ENCODE assay signal across 32 mouse cellular contexts in genomic region chr5:121525774-121526450, GRCm38 (mm10). TPM values are rescaled to one million over a fixed set of nuclear protein-coding genes. Genes with fewer than 3 reads are reported as not detected.
DNase-seq lines count a peak whose midpoint lies in the region; ATAC-seq and TF ChIP-seq lines count a peak whose summit lies in the region.
"Had no signal": no experiment of that assay in that cellular context is flagged by ENCODE, and none has a peak within 500 bp of the region (broad histone marks: within the 10 kb centered on the region; RNA-seq: fewer than 3 reads in every experiment).

No protein-coding gene starts in this region.

- H3K4me1 ChIP-seq in kidney, embryonic 15.5 days = no peaks in the 10 kb centered on the region
- H3K4me1 ChIP-seq: embryonic facial prominence, embryonic 10.5 days; forebrain, embryonic 15.5 days; limb, embryonic 13.5 days; liver, embryonic 12.5 days; midbrain, embryonic 10.5 days; stomach, embryonic 15.5 days had no signal

- no peaks in the 10 kb centered on the region for H3K9me3 ChIP-seq in kidney, embryonic 15.5 days (replicated peaks)
- H3K9me3 ChIP-seq: embryonic facial prominence, embryonic 10.5 days; forebrain, embryonic 15.5 days; limb, embryonic 13.5 days; liver, embryonic 12.5 days; midbrain, embryonic 10.5 days; stomach, embryonic 15.5 days had no signal

- no peaks in the 10 kb centered on the region for H3K27me3 ChIP-seq in kidney, embryonic 15.5 days
- H3K27me3 ChIP-seq: forebrain, embryonic 15.5 days; limb, embryonic 13.5 days; liver, embryonic 12.5 days; stomach, embryonic 15.5 days had no signal

- TF ChIP-seq CTCF in gastrocnemius, adult 2 months (IDR thresholded peaks at IDR 0.05) = no peak

- intact Hi-C loops in gastrocnemius, adult 2 months (cut with DNase I) = no loop called here
- intact Hi-C loops in heart, postnatal 25 days (cut with DNase I) = no loop called here

- H3K9ac ChIP-seq in kidney, embryonic 15.5 days = no peak overlapping the region
- H3K9ac ChIP-seq: forebrain, embryonic 15.5 days; limb, embryonic 13.5 days; liver, embryonic 12.5 days; stomach, embryonic 15.5 days had no signal

- H3K4me2 ChIP-seq in kidney, embryonic 15.5 days = no peak overlapping the region
- H3K4me2 ChIP-seq: forebrain, embryonic 15.5 days; limb, embryonic 13.5 days; liver, embryonic 12.5 days; stomach, embryonic 15.5 days had no signal

- peak overlapping the region; percentile 48; the same call in 1 of the 2 replicates for H3K27ac ChIP-seq in gastrocnemius, adult 2 months
- H3K27ac ChIP-seq in kidney, embryonic 15.5 days = no peak overlapping the region
- H3K27ac ChIP-seq: embryonic facial prominence, embryonic 10.5 days; forebrain, embryonic 15.5 days; hindbrain, postnatal 0 days; limb, embryonic 13.5 days; liver, embryonic 12.5 days; midbrain, embryonic 10.5 days; stomach, embryonic 15.5 days had no signal

- peaks cover 90% of the 10 kb centered on the region for H3K36me3 ChIP-seq in kidney, embryonic 15.5 days

- DNase-seq in gastrocnemius, adult 2 months = no peak
- no peak for DNase-seq in gastrocnemius, postnatal 4 days (ENCODE audit: low spot score in 2 of 2)
- DNase-seq in kidney, postnatal 14 days = peak; percentile 17
- peak; percentile 13 for DNase-seq in heart, postnatal 25 days (ENCODE audit: low spot score)
- DNase-seq in lung, postnatal 36 days = peak; percentile 28
- no peak for DNase-seq in ovary, postnatal 14 days (ENCODE audit: low spot score)
- DNase-seq: cerebellum, adult 11-12 months; cerebellum, postnatal 10 days; gastrocnemius, postnatal 14 days; kidney, adult 9 months; kidney, postnatal 36 days; layer of hippocampus, postnatal 36 days; right cerebral cortex, adult 18-20 months; right cerebral cortex, postnatal 4 days; thymus, adult 2 months; thymus, postnatal 4 days had no signal

- WGBS in kidney, embryonic 15.5 days = 84% methylated on average over 14 of the region's 14 CpGs

- no peak overlapping the region for H3K4me3 ChIP-seq in gastrocnemius, adult 2 months
- no peak overlapping the region for H3K4me3 ChIP-seq in kidney, embryonic 15.5 days (replicated peaks)
- H3K4me3 ChIP-seq: embryonic facial prominence, embryonic 10.5 days; forebrain, embryonic 15.5 days; limb, embryonic 13.5 days; liver, embryonic 12.5 days; midbrain, embryonic 10.5 days; stomach, embryonic 15.5 days had no signal

- ATAC-seq in kidney, embryonic 15.5 days (replicated peaks; ENCODE audit: low FRiP score) = no peak
- ATAC-seq: CD4-positive, CD25-positive, alpha-beta regulatory T cell, adult 4 months; forebrain, embryonic 15.5 days; hindbrain, postnatal 0 days; intestine, embryonic 16.5 days; liver, embryonic 12.5 days had no signal

RNA-seq across cellular contexts. Expression of gene Adam1a, which starts 19.4 kb away (rescaled TPM):
- 1 to 10 TPM; 2.0 to 3.0 TPM for total RNA-seq in gastrocnemius, adult 2 months (2021)
- total RNA-seq in gastrocnemius, postnatal 4 days (2021) = 1 to 10 TPM; 4.3 to 5.7 TPM
- 1.4 and 1.9 TPM in 2 replicates for polyA plus RNA-seq in kidney, embryonic 15.5 days (2015; fragmentation: Nextera tagmentation; extraction: Ambion mirVana)
- 1 to 10 TPM; 1.8 to 2.4 TPM for total RNA-seq in heart, postnatal 25 days (2021)

RNA-seq across cellular contexts. Expression of gene Gm42878, which starts 19.4 kb away (rescaled TPM):
- total RNA-seq in gastrocnemius, adult 2 months (2021) = not detected
- not detected for total RNA-seq in gastrocnemius, postnatal 4 days (2021)
- not detected in 2 replicates for polyA plus RNA-seq in kidney, embryonic 15.5 days (2015; fragmentation: Nextera tagmentation; extraction: Ambion mirVana)
- total RNA-seq in heart, postnatal 25 days (2021) = not detected
- total RNA-seq: gastrocnemius, postnatal 14 days; hindbrain, postnatal 0 days; left cerebral cortex, postnatal 25 days; midbrain, postnatal 0 days had no signal
- polyA plus RNA-seq: CD4-positive, CD25-positive, alpha-beta regulatory T cell, adult 4 months; embryonic facial prominence, embryonic 10.5 days; forebrain, embryonic 15.5 days; hindbrain, embryonic 11.5 days; hindbrain, postnatal 0 days; intestine, embryonic 16.5 days; limb, embryonic 13.5 days; liver, embryonic 12.5 days; midbrain, embryonic 10.5 days; midbrain, postnatal 0 days; neural tube, embryonic 14.5 days; stomach, embryonic 15.5 days; thymus, adult 2 months had no signal

RNA-seq across cellular contexts. Expression of gene Mapkapk5, which starts 19.8 kb away (rescaled TPM):
- total RNA-seq in gastrocnemius, adult 2 months (2021) = 100 to 1,000 TPM; 100 to 131 TPM
- 10 to 100 TPM; 79.0 to 81.4 TPM for total RNA-seq in gastrocnemius, postnatal 4 days (2021)
- 42.8 and 48.0 TPM in 2 replicates for polyA plus RNA-seq in kidney, embryonic 15.5 days (2015; fragmentation: Nextera tagmentation; extraction: Ambion mirVana)
- 10 to 100 TPM; 70.2 to 77.1 TPM for total RNA-seq in heart, postnatal 25 days (2021)

RNA-seq across cellular contexts. Expression of gene Adam1b, which starts 22.7 kb away (rescaled TPM):
- total RNA-seq in gastrocnemius, adult 2 months (2021) = not detected
- not detected for total RNA-seq in gastrocnemius, postnatal 4 days (2021)
- 0.08 and 0.22 TPM in 2 replicates for polyA plus RNA-seq in kidney, embryonic 15.5 days (2015; fragmentation: Nextera tagmentation; extraction: Ambion mirVana)
- total RNA-seq in heart, postnatal 25 days (2021) = not detected
- total RNA-seq: gastrocnemius, postnatal 14 days; hindbrain, postnatal 0 days; layer of hippocampus, adult 8-10 months; midbrain, postnatal 0 days had no signal
- polyA plus RNA-seq: CD4-positive, CD25-positive, alpha-beta regulatory T cell, adult 4 months; cortical plate, adult 2 months; embryonic facial prominence, embryonic 10.5 days; forebrain, embryonic 15.5 days; hindbrain, embryonic 11.5 days; hindbrain, postnatal 0 days; intestine, embryonic 16.5 days; limb, embryonic 13.5 days; liver, embryonic 12.5 days; midbrain, embryonic 10.5 days; midbrain, postnatal 0 days; neural tube, embryonic 14.5 days; thymus, adult 2 months had no signal

Comparison
In these comparisons a context has a peak if more than half of its experiments do, and no peak if none do; other contexts are left out.
1. DNase-seq: peak in kidney, postnatal 14 days (single experiment), heart, postnatal 25 days (single experiment) and lung, postnatal 36 days (single experiment); none in gastrocnemius, adult 2 months (single experiment), gastrocnemius, postnatal 4 days (0 of 2) and ovary, postnatal 14 days (single experiment).